Mouse (Mus musculus) hindbrain, embryonic 16.5 days (tissue): ENCODE measurements at regions not wholly inside any gene's neighbourhood (a gene's known extent, or its start where the extent isn't known, plus 50 kb on each side); places are given as distances from the start of the nearest gene placed in this dataset.

Experiments
- ATAC-seq: fragments of 200-750 bp; cut with Nextera tagmentation; 2 replicates; pipeline ENCODE4 v1.8.0; 2017; ENCODE audit warnings: moderate TSS enrichment, moderate library complexity
- H3K27ac ChIP-seq: fragments of 300-500 bp; sonication (generic); 2 replicates; pipeline ENCODE4 v1.5.1; 2014; ENCODE audit warnings: low read depth, mild to moderate bottlenecking, control low read depth, low read length, moderate library complexity
- H3K27me3 ChIP-seq: fragments of 300-500 bp; sonication (generic); replicated peaks from 2 replicates; pipeline ENCODE4 v1.6.1; 2014; ENCODE audit warnings: low read length; ENCODE audit not compliant: control insufficient read depth, insufficient read depth
- H3K36me3 ChIP-seq: fragments of 300-500 bp; sonication (generic); 2 replicates; pipeline ENCODE4 v1.6.1; 2014; ENCODE audit warnings: mild to moderate bottlenecking, low read length, moderate library complexity, mixed read lengths; ENCODE audit not compliant: control insufficient read depth, insufficient read depth
- H3K4me1 ChIP-seq: fragments of 300-500 bp; sonication (generic); 2 replicates; pipeline ENCODE4 v1.6.1; 2014; ENCODE audit warnings: low read depth, low read length; ENCODE audit not compliant: control insufficient read depth, insufficient read depth
- H3K4me2 ChIP-seq: fragments of 300-500 bp; sonication (generic); 2 replicates; pipeline ENCODE4 v1.6.1; 2014; ENCODE audit warnings: mild to moderate bottlenecking, low read length, control low read depth, moderate library complexity
- H3K4me3 ChIP-seq: fragments of 300-500 bp; sonication (generic); 2 replicates; pipeline ENCODE4 v1.5.1; 2014; ENCODE audit warnings: mild to moderate bottlenecking, low read length, control low read depth, moderate library complexity
- H3K9ac ChIP-seq: fragments of 300-500 bp; sonication (generic); 2 replicates; pipeline ENCODE4 v1.6.1; 2014; ENCODE audit warnings: low read depth, mild to moderate bottlenecking, control low read depth, low read length, moderate library complexity
- H3K9me3 ChIP-seq: fragments of 300-500 bp; sonication (generic); 2 replicates; pipeline ENCODE4 v1.6.1; 2014; ENCODE audit warnings: mild to moderate bottlenecking, low read length, moderate library complexity; ENCODE audit not compliant: control insufficient read depth
- WGBS: fragments of 180-500 bp; shearing (Covaris S2); extraction: QIAGEN DNeasy Blood & Tissue Kit; methylation state at CpG from one replicate; pipeline ENCODE4 v1.1.7; 2014; 5-methylcytosine and 5-hydroxymethylcytosine counted together

DNA sequence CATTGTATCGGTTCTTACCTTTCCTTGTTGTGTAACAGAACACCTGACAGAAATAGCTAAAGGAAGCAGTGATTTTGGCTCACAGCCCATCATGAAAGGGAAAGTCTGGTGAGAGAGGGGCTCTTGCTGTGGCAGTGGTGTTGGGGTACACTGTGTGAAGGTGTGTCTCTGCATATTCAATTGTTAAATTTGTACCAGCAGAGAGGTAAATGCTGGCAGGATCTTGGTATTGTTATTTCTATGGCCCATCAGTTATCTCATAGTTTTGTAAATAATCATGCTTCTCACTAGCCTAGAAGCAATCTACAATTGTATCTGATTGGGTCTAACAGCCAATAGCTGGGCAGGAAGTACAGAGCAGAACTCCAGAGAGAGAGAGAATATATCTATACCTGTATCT is 95.7 kb downstream of the Mfap3l start:
- Histone ChIP-seq H3K9me3 (no peaks in the 10 kb centered on the region), H3K27me3 (no peaks in the 10 kb centered on the region), H3K9ac (no peak overlapping the region), H3K4me2 (no peak overlapping the region), H3K27ac (no peak overlapping the region), H3K4me1 (no peaks in the 10 kb centered on the region), H3K4me3 (no peak overlapping the region), H3K36me3 (no peaks in the 10 kb centered on the region)
- no peak for ATAC-seq
- WGBS, result 90% methylated on average over 1 of the region's 1 CpGs

DNA sequence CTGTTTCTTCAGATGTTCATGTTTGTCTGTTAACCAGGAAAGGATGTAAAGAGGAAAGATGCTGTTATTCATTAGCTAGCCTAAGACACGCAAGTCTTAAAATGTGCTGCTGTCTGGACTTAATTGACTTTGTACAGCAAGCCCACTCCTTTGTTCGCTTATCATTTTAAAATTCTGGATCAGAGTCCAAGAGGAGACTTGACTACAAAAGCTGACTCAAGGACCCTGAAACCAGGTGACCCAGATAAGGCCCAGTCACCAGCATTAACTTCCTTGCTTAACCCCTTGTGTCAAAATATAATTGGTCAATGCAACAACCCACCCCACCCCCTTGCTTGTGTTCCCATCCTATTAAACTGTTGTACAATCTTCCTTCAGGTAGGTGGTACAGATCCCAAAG is 99.9 kb downstream of the Mfap3l start:
- H3K4me3 ChIP-seq, result no peak overlapping the region
- no peaks in the 10 kb centered on the region for H3K9me3 ChIP-seq
- H3K9ac ChIP-seq, result no peak overlapping the region
- no peak overlapping the region for H3K27ac ChIP-seq
- no peaks in the 10 kb centered on the region for H3K36me3 ChIP-seq
- WGBS, result 96% methylated on average over 2 of the region's 2 CpGs
- ATAC-seq, result no peak
- H3K4me2 ChIP-seq, result no peak overlapping the region
- H3K27me3 ChIP-seq, result no peaks in the 10 kb centered on the region
- H3K4me1 ChIP-seq, result no peaks in the 10 kb centered on the region

- no peak overlapping the region for H3K27ac ChIP-seq
- H3K4me2 ChIP-seq, result no peak overlapping the region
- ATAC-seq, result no peak
- no peak overlapping the region for H3K9ac ChIP-seq
- no peaks in the 10 kb centered on the region for H3K27me3 ChIP-seq
- H3K9me3 ChIP-seq, result no peaks in the 10 kb centered on the region
- no peaks in the 10 kb centered on the region for H3K36me3 ChIP-seq
- H3K4me1 ChIP-seq, result no peaks in the 10 kb centered on the region
- H3K4me3 ChIP-seq, result no peak overlapping the region
- 78% methylated on average over 3 of the region's 3 CpGs for WGBS
Measured at GRCm38 (mm10) chr8:60735961-60736360, 103.3 kb downstream of the Mfap3l start.

GRCm38 (mm10) chr8:60736401-60736800 is 103.8 kb downstream of the Mfap3l start:
- no peak overlapping the region for H3K9ac ChIP-seq
- H3K4me3 ChIP-seq, result no peak overlapping the region
- H3K27ac ChIP-seq, result no peak overlapping the region
- ATAC-seq, result no peak
- H3K9me3 ChIP-seq, result no peaks in the 10 kb centered on the region
- H3K4me1 ChIP-seq, result no peaks in the 10 kb centered on the region
- no peaks in the 10 kb centered on the region for H3K36me3 ChIP-seq
- no peak overlapping the region for H3K4me2 ChIP-seq
- no peaks in the 10 kb centered on the region for H3K27me3 ChIP-seq
- WGBS, result 79% methylated on average over 9 of the region's 9 CpGs

DNA sequence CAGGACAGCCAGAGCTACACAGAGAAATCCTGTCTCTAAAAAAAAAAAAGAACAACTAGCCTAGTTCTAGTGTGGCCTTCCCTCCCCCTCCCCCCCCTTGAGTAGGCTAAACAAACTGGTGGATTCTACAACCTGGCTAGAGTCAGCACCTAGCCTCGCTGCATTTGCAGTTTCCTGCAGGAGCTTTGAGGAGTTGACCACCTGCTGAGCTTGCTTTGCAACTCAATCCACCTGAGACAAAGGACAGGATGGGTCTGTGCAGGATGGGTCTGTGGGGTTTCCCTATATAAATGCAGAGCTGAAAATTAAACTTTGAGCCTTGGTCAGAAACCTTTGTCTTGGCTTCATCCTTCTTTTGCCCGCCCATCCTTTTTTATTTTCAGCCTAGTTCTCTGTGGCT is 104.3 kb downstream of the Mfap3l start:
- Histone ChIP-seq H3K4me1 (no peaks in the 10 kb centered on the region), H3K36me3 (no peaks in the 10 kb centered on the region), H3K27ac (no peak overlapping the region), H3K4me3 (no peak overlapping the region), H3K9ac (no peak overlapping the region), H3K9me3 (no peaks in the 10 kb centered on the region), H3K4me2 (no peak overlapping the region), H3K27me3 (no peaks in the 10 kb centered on the region)
- ATAC-seq, result no peak
- WGBS, result 60% methylated on average over 2 of the region's 2 CpGs

DNA sequence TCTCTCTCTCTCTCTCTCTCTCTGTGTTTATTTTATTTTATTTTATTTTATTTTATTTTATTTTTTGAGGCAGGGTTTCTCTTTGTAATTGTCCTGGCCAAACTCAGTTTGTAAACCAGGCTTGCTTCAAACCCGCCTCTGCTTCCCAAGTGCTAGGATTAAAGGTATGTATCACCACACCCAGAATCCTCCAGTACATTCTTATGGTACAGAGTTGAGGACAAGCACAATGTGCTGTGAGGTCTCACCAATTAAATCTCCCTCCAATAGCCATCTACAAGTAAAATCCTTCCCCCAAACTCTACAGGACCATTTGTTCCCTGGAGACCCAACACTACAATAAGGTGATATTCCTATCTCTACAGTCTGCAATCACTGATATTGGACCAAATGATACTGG is 105.0 kb downstream of the Mfap3l start:
- H3K4me1 ChIP-seq, result no peaks in the 10 kb centered on the region
- H3K27me3 ChIP-seq, result no peaks in the 10 kb centered on the region
- WGBS, result 92% methylated on average over 1 of the region's 1 CpGs
- no peaks in the 10 kb centered on the region for H3K36me3 ChIP-seq
- no peak overlapping the region for H3K4me2 ChIP-seq
- no peak for ATAC-seq
- H3K4me3 ChIP-seq, result no peak overlapping the region
- H3K27ac ChIP-seq, result no peak overlapping the region
- H3K9ac ChIP-seq, result no peak overlapping the region
- H3K9me3 ChIP-seq, result no peaks in the 10 kb centered on the region

GRCm38 (mm10) chr8:60745877-60746276 is 113.2 kb downstream of the Mfap3l start:
- no peak overlapping the region for H3K4me3 ChIP-seq
- H3K4me2 ChIP-seq, result no peak overlapping the region
- no peak overlapping the region for H3K27ac ChIP-seq
- H3K27me3 ChIP-seq, result no peaks in the 10 kb centered on the region
- ATAC-seq, result no peak
- WGBS, result 85% methylated on average over 2 of the region's 2 CpGs
- no peaks in the 10 kb centered on the region for H3K36me3 ChIP-seq
- H3K4me1 ChIP-seq, result no peaks in the 10 kb centered on the region
- no peak overlapping the region for H3K9ac ChIP-seq
- no peaks in the 10 kb centered on the region for H3K9me3 ChIP-seq

DNA sequence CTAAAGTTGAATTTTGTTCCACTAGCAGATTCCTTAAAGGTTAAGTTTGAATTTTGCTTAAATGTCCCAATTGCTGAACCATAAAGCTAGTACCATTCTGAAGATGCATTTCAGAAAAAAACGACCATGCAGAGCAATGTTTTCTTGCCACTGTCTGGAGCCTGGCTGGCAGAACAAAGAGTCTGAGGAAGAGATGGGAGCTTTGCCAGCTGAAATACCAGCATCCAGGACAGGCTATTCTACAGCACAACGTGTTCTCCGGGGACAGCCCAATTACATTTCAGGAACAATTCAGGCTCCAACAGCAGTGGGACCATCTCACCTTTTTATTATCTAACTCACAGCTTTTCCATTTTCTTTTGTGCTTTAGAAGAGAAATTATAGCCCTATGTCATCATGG is 113.9 kb downstream of the Mfap3l start:
- ATAC-seq, result no peak
- H3K4me1 ChIP-seq, result no peaks in the 10 kb centered on the region
- H3K36me3 ChIP-seq, result no peaks in the 10 kb centered on the region
- H3K9ac ChIP-seq, result no peak overlapping the region
- no peak overlapping the region for H3K4me2 ChIP-seq
- no peaks in the 10 kb centered on the region for H3K9me3 ChIP-seq
- 45% methylated on average over 3 of the region's 3 CpGs for WGBS
- no peaks in the 10 kb centered on the region for H3K27me3 ChIP-seq
- H3K27ac ChIP-seq, result no peak overlapping the region
- no peak overlapping the region for H3K4me3 ChIP-seq

DNA sequence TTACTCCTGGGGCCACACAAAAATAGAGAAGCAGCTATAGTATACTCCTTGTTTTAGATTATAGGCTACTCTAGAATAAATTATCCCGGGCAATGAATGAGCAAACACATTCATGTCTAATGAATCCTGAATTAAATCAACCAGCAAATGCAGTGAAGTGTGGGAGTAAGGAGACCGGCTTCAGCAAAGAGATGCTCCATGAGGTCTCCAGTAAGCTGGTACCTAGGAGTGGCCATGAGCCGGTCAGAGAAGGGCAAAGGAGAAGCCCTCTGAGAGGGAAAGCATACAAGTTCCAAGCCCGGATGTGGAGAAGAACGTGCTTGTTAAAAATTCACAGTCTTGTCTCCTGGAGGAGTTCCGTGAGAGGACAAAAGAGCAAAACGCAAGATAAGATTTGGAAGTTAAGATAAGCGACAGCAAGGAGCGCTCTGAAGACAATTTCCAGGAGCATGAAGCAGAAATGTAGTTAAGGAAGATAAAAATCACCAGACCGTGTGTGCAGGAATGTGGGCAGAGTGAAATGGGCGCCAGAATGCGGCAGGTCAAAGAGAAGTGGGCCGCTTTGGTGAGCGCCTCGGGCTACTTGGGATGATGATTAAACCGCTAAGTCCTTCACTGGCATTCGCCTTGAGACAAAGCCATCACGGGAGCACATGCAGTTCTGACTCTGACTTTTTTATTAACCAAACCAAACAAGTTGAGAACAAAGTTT is 123.2 kb downstream of the Mfap3l start:
- no peak overlapping the region for H3K4me3 ChIP-seq
- 83% methylated on average over 18 of the region's 18 CpGs for WGBS
- no peaks in the 10 kb centered on the region for H3K9me3 ChIP-seq
- no peak overlapping the region for H3K4me2 ChIP-seq
- no peak overlapping the region for H3K9ac ChIP-seq
- no peak for ATAC-seq
- H3K27ac ChIP-seq, result no peak overlapping the region
- H3K4me1 ChIP-seq, result no peaks in the 10 kb centered on the region
- H3K36me3 ChIP-seq, result no peaks in the 10 kb centered on the region
- H3K27me3 ChIP-seq, result no peaks in the 10 kb centered on the region

DNA sequence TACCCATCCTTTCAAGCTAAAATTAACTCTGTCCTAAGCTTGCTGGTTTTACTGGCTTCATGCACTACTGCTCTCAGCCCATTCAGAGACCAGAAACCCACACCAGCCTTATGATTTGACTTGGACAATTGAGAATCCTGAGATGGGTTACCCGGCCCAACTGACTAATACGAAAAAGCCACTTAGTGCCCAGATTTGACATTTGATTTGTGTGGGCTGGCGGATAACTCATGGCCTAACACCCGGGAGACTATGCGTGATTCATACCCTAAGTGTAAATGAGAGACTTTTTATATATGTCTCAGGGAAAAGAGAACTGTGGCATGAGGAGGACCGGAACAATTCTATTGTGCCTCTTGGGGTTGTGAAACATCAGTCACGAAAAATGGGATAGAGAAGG is 126.3 kb upstream of the Hpf1 start:
- H3K4me2 ChIP-seq, result no peak overlapping the region
- no peaks in the 10 kb centered on the region for H3K4me1 ChIP-seq
- no peaks in the 10 kb centered on the region for H3K9me3 ChIP-seq
- H3K36me3 ChIP-seq, result no peaks in the 10 kb centered on the region
- H3K27ac ChIP-seq, result no peak overlapping the region
- WGBS, result 92% methylated on average over 7 of the region's 7 CpGs
- ATAC-seq, result no peak
- no peaks in the 10 kb centered on the region for H3K27me3 ChIP-seq
- no peak overlapping the region for H3K9ac ChIP-seq
- no peak overlapping the region for H3K4me3 ChIP-seq
